Mouse (Mus musculus): ENCODE results near the gene Prss44.

The Prss44 gene

GRCm38 (mm10) chr9:110834411-110834810 is 20.6 kb downstream of the Prss44 start, which contains the start of gene Prss45:
TSS of gene Prss45 (plus strand) at chr9:110834588.
- DNase-seq = no peak

- DNase-seq = no peak
Observed at GRCm38 (mm10) chr9:110834961-110835360, 21.2 kb downstream of the Prss44 start.

- DNase-seq = no peak
Observed at GRCm38 (mm10) chr9:110836112-110836511, 22.3 kb downstream of the Prss44 start.

GRCm38 (mm10) chr9:110840905-110841304 is 27.1 kb downstream of the Prss44 start:
- DNase-seq = no peak

GRCm38 (mm10) chr9:110841438-110841837 is 27.6 kb downstream of the Prss44 start:
- no peak for DNase-seq

GRCm38 (mm10) chr9:110844206-110844605 is 30.4 kb downstream of the Prss44 start, which contains the start of gene Prss46:
TSS of gene Prss46 (plus strand) at chr9:110844506.
- DNase-seq = no peak

- DNase-seq = no peak
Observed at GRCm38 (mm10) chr9:110849162-110849561, 35.4 kb downstream of the Prss44 start.

- no peak for DNase-seq
Observed at GRCm38 (mm10) chr9:110855903-110856302, 42.1 kb downstream of the Prss44 start.

- DNase-seq = no peak
Observed at GRCm38 (mm10) chr9:110856920-110857319, 43.1 kb downstream of the Prss44 start.

- no peak for DNase-seq
Observed at GRCm38 (mm10) chr9:110857781-110858472, 44.1 kb downstream of the Prss44 start, which contains the start of gene Prss50. TSS of gene Prss50 (plus strand) at chr9:110857967.

GRCm38 (mm10) chr9:110858523-110858922 is 44.7 kb downstream of the Prss44 start:
- no peak for DNase-seq

GRCm38 (mm10) chr9:110858967-110859596 is 45.3 kb downstream of the Prss44 start:
- DNase-seq = no peak

GRCm38 (mm10) chr9:110871030-110871429 is 57.2 kb downstream of the Prss44 start:
- peak; percentile 53 to 57 for DNase-seq

Measured in B cell, adult 2 months (primary cell).